Mouse (Mus musculus) adrenal gland, adult 18-20 months (tissue): ENCODE results near the gene Riox1. TPM values are rescaled to one million over a fixed set of nuclear protein-coding genes. Genes with fewer than 3 reads are reported as not detected.

ENCODE experiments used
- DNase-seq, 2 experiments: peaks; one replicate each; pipeline ENCODE4 v3.0.0; 2021 to 2022; ENCODE audit warnings: low spot score in 2 of 2
- total RNA-seq, 2 experiments: library from RNA; stranded (reverse); gene quantifications; 1 replicate in 1 of 2; 2 replicates in 1 of 2; pipeline ENCODE4 v1.2.3; 2021

The Riox1 gene
- total RNA-seq, 2 experiments from 2014 or later, result 15.2 to 16.4 TPM

DNA sequence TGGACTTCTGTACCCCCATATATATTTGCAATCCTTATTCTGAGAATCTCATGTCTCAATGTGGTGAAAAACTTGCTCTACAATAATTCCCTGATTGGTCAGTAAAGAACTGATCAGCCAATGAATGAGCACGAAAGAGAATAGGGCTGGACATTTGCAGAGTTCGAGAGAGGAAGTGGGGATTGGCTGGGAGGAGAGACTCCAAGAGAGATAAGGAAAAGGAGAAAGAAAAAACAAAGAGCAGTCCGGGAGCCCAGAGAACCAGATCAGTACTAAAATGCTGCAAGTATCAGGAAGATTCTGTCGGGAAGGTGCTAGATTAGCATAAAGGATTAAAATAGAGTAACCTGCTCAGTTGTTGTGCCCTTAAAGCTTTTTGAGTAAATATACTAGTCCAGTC, 1.4 kb upstream of the Riox1 start:
- DNase-seq, result no peak

DNA sequence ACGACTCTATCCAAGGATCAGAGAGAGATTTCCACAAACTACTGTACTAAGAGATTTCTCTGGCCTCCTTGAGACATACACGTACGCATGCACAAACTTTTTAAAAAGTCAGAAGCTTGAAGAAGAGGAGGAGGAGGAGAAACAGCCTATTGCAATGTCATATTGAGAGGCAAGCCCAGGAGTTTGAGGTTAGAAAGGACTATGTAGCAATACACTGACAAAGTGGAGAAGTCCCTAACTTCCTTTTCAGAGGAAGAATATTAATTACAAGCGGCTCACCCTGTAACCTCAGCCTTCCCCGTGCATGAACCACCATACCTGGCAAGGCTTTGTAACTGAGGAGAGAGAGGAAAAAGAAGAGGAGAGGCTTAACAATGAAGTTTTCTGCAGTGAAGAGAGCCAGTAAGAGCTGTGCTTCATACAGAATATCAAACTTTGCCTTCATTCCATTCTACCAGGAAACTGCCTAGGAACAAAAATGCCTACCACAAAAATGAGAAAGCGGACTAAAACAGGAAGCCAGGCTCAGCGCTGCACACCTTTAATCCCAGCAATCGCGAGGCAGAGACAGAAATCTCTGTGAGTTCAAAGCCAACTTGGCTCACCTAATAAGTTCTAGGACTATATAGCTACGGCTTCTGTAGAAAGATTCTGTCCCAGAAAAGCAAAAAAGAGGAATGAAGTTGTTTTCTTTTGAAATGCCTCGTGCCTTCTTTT, 474 bp upstream of the Riox1 start:
- no peak for DNase-seq

DNA sequence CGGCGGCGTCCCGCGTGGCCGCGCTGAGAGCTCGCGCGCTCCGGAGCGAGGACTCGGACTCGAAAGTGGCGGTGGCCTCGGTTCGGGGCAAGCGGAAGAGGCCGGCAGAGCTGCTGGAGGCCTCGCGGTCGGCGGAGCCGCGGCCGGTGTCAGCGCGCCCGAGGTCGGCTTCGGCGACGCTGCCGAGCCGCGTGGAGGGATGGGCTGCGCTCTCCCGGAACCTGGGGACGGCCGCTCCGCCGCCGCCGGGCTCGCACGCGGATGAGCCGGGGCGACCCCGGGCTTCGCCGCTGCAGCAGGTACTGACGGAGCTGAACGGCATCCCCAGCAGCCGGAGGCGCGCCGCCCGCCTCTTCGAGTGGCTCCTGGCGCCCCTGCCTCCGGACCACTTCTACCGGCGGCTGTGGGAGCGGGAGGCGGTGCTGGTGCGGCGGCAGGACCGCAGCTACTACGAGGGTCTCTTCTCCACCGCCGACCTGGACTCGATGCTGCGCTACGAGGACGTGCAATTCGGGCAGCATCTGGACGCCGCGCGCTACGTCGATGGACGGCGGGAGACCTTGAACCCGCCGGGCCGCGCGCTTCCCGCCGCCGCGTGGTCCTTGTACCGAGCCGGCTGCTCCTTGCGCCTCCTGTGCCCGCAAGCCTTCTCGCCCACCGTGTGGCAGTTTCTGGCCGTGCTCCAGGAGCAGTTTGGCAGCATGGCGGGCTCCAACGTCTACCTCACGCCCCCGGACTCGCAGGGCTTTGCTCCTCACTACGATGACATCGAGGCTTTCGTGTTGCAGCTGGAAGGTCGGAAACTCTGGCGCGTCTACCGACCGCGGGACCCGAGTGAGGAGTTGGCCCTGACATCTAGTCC, 663 bp downstream of the Riox1 start:
- DNase-seq, result peak; percentile 43 to 55

DNA sequence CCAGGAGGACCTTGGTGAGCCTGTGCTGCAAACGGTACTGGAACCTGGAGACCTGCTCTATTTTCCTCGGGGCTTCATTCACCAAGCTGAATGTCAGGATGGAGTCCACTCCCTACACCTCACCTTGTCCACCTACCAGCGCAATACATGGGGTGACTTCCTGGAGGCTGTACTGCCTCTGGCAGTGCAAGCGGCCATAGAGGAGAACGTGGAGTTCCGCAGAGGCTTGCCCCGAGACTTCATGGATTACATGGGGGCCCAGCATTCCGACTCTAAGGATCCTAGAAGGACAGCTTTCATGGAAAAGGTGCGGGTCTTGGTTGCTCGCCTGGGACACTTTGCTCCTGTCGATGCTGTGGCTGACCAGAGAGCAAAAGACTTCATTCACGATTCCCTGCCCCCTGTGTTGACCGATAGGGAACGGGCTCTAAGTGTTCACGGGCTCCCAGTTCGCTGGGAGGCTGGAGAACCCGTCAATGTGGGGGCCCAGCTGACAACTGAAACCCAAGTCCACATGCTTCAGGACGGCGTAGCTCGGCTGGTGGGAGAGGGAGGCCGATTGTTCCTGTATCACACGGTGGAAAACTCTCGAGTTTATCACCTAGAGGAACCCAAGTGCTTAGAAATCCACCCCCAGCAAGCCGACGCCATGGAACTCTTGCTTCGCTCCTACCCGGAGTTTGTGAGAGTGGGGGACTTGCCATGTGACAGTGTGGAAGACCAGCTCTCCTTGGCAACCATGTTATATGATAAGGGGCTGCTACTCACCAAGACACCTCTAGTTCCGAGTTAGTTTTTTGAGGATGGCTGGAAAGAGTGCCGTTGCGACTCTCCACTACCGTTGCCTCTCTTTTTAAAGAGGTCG, 1.5 kb downstream of the Riox1 start:
- no peak for DNase-seq

DNA sequence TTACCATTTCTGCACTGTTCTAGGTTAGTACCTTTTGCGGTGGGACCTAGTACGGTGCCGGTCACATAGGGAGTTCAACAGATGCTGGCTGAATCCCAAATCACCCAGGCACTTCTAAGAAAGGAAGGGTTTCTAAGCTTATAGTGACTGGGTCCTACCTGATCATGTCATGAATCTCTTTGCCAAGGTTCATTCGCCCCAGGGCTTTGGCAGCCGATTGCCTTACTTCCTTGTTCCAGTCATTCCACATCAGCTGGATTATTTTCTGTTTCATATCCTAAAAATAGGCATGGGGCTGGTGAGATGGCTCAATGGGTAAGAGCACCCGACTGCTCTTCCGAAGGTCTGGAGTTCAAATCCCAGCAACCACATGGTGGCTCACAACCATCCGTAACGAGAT, 7.9 kb downstream of the Riox1 start:
- DNase-seq, result no peak

DNA sequence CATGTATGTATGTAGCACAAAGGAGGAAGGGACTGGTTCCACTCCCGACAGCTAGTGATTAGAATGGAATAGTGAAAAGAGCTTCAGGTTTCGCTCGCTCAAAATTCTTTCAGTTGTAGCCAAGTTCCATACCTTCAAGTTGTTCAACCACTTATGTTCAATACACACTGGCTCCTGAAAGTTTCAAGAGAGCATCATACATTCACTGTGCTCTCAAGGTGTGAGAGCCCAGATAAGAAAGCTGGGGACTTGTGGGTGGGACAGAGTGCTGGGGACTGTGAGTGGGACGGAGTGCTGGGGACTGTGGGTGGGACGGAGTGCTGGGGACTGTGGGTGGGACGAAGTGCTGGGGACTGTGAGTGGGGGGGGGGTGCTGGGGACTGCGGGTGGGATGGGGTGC, 14.8 kb downstream of the Riox1 start:
- DNase-seq, result no peak

DNA sequence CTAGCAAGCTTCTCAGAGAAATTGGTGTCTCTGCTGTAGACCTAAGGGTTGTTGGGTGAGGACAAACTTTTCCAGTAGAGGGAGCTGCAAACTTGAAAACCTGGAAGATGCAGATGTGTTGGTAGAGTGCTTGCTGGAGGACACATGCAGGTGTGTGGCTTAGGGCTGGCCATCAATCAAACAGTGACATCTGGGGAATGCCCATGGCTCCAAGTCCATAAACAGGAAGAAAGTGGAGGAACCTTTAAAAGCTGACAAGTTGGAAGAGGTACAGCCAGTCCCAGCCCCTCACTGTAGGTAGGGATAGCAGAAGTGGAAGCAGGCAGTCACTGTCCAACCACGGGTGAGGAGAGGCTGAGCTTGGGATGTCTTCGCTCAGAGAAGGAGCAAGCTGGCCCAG, 21.7 kb downstream of the Riox1 start:
- peak in 1 of 2 experiments; percentile 31 for DNase-seq

DNA sequence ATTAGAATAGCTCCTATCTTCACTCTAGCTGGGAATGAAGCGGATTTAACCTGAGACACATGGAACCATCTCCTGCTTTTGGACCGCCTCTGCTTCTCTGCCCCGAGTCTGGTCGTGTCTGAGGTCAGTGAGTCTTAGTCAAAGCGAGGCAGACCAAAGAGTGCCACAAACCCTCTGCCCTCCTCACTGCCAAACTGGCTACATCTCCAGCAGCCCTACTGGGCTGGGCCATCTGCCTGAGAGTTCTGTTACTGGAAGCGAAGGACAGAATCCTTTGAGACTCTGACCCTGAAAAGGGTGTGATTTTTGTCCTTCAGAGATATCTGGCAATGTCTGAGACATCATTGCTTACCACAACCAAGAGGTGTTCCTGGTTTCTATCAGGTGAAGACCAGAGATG, 28.5 kb downstream of the Riox1 start:
- no peak for DNase-seq

DNA sequence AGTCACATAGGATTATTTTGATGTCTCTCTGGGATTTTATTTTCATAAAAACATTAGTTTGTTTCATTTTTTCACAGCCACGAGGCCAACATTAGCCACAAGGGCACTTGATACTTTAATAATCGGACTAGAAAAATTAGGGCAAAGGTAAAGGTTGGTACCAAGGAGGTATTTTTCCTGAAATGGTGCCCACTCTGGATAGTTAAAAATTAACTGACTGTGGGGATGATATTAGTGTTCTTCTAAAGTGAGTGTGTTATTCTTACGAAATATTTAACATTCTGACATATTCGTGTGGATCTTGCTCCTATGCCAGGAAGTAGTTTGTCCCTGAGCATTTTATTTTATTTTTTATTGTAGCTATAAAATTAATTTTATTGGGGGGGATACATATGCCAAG, 31.2 kb downstream of the Riox1 start:
- DNase-seq, result no peak

DNA sequence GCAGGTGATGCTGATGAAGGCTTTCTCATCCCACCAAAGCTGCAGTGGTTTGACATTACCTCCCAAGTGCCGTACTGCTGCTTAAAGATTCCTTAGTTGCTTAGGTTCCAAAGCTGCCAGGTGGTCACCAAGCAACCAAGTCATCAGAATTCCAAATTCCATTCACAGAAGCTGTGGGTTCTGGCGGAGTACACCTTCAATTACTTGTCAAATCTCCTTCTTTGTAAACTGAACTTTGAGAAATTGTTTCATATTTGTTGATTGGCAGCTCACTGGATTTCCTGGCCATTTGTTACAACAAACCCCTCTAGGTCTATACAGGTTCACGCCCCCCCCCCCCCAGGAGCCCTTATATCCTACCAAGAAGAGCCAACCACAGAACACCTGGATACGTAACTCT, 34.3 kb downstream of the Riox1 start, which contains the start of gene Heatr4:
Heatr4 (minus strand) TSS at position 101 of the 400 bp plus-strand sequence.
- no peak for DNase-seq

DNA sequence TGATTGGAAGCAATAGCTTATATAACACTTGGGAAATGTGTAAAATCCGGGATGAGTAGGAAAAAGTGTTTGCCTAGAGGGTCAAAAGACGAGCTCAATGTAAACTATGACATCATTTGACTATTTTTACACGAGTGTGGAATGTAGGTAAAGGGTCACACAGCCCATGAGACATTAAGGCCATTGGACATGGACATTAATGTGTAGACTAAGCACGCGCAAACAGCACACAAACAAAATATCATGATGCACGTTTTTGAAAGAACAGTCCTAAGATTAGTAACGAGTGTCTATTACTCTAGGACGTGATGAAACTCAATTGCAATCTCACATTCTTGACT, 36.8 kb downstream of the Riox1 start:
- no peak for DNase-seq

DNA sequence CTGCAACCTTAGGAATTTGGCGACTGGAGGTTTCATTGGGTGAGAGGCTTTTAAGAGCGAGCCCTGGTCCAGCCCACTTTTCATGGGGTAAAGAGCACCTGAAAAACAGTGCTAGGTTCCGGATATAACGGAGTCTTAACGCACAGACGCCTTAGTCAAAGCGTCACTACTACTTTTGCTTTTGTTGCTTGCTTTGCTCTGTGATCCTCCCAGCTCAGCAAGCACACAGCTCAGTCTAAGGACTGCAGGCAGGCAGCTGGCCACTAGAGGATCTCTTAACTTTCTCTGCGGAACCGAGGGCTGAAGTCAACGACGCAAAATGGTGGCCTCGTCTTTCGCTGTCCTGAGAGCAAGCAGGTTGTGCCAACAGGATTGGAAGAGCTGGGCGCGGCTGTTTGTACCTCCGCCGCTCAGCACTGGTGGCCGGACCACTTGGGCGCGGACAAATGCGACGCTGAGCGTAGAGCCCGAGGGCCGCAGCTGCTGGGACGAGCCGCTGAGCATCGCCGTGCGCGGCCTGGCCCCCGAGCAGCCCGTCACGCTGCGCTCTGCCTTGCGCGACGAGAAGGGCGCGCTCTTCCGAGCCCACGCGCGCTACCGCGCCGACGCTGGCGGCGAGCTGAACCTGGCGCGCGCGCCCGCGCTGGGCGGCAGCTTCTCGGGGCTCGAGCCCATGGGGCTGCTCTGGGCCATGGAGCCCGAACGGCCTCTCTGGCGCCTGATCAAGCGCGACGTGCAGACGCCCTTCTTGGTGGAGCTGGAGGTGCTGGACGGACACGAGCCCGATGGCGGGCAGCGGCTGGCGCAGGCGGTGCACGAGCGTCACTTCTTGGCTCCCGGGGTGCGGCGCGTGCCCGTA, 37.4 kb downstream of the Riox1 start, which contains the start of gene Acot2:
Acot2 (plus strand) TSS at position 279 of the 859 bp plus-strand sequence.
- peak; percentile 61 to 68 for DNase-seq

DNA sequence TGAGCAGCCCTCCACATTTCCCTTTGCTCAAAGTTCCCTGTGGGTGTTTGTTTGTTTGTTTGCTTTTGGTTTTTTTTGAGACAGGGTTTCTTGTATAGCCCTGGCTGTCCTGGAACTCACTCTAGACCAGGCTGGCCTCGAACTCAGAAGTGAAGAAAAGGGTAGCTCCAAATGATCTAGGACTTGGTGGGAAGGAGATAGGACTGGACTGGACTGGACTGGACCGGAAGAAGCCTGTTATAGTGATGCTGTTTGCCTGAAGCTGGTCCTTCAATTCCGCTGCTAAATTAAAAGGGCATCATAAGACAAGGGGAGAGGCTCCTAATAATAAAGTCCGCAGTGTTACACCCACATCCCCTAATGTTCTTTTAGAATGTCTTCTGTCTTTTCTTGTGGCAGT, 38.1 kb downstream of the Riox1 start:
- no peak for DNase-seq

DNA sequence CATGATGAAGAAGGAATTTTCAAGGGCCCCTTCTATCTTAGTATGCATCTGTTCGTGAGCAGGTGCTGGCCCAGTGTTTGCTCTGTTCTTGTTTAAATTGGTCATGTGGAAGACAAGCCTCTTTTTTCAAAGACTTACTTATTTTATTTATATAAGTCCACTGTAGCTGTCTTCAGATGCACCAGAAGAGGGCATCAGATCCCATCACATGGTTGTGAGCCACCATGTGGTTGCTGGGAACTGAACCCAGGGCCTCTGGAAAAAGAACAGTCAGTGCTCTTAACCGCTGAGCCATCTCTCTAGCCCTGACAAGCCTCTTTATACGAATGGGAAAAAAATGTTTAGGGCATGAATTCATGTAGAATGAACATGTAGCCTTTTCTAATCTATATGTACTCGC, 39.0 kb downstream of the Riox1 start:
- no peak for DNase-seq

DNA sequence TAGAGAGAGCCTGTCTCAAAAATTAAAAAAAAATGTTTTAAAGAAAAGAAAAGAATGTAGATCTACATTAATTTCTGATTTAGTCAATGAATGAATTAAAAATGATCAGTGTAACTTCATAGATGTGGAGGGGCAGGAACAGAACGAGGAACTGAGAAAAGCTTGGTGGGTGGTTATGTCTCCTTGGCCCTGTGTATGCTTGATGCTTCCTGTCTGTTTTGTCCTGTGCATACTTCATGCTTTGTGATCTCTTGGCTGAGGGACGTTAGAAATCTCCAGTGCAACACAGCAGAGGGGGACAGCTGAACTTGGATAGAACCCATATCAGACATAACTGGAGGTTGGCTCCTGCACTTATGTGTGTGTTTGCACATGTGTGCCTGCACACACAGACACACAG, 46.8 kb downstream of the Riox1 start:
- no peak for DNase-seq

DNA sequence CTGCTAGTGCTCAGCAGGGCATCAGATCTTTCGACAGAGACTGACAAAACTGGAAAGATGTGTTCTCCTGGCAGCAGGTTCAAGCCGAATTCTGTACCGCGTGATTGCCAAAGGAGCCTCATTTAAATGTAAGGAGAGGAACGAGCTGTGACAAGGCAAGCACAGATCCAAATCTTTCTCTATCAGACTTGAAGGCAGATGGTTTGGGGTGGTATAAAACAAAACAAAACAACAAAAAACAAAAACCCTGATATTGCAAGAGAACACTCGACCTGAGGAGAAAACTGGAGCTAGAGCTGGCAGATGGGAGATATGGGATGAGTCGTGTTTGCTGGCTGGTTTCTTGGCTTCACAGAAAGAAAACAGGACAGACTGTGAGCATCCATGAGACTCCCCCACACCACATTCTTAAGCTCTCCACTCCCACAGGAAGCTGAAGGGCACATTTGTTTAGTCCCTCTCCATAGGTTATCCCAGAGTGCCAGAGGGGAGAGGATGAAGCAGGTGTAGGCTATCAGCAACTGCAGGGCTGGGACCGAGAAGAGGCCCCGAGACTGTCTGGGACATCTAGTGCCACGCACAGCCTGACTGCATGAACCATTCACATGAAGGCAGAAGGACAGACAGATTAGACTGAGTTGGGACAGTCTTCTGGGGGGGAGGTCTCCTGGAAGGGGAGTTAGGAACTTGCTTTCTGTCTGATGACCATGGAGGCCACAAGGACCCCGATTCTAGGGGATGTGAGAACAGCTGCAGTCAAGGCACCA, 48.1 kb downstream of the Riox1 start:
- DNase-seq, result no peak

DNA sequence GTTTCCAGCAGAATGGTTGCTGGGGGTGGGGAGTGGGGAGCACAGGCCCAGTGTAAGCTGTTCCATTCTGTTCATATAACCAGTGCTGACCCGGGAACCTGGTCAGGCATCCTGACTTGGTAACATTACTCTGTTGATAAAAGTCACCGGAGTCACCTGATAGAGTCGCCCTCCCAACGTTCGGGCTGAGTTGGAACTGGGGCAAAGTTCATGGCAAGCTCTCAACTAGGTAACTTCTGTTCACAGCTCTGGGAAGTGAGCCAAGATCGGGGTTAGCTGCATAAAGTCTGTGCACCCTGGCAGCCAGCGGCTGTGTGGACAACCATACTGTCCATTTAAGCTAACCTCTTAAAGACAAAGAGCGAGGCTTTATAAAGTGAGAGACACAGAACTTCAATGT, 48.8 kb downstream of the Riox1 start:
- peak; percentile 21 to 44 for DNase-seq

DNA sequence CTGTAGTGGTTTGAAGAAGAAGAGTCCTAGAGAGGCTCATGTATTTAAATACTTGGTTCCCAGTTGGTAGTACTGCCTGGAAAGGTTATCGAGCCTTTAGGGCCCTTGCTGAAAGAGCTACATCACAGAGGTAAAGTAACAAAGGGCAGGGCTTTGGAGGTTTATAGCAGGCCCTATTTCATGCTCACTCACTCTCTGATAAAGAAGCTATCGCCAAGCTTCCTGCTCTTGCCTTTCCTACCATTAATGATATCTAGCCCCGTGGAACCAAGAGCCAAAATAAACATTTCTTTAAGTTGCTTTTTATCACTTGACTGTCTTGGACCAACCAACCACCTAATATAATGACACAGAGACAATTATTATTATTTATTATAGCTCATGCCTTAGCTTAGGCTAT, 50.0 kb downstream of the Riox1 start:
- DNase-seq, result no peak
